Mouse (Mus musculus): ENCODE measurements around the gene Olfr316. TPM values are rescaled to one million over a fixed set of nuclear protein-coding genes. Genes with fewer than 3 reads are reported as not detected.

Olfr316 gene
- total and polyA plus RNA-seq, 2 experiments from 2014 or later: not detected

DNA sequence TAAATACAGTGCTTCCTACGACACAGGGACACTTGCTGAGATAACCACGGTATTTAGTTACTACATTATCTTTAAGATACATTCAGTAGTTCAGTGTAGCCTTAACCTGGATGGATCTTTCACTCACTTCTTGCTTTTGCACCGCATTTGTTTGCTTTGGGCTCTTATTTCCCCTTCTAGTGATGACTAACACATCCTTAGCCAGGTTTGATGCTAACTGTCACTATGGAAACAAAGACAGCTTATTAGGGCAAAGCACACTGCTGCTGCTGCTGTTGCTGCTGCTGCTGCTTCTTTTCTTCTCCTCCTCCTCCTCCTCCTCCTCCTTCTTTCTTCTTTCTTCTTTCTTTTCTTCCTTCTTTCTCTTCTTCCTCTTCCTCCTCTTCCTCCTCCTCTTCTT is 37.0 kb downstream of the Olfr316 start:
- no peak overlapping the region for H3K27ac ChIP-seq
- peak; percentile 7 for DNase-seq (ENCODE audit: low spot score)
- no peak overlapping the region for H3K9ac ChIP-seq (replicated peaks; ENCODE audit: low read length)
- H3K36me3 ChIP-seq (ENCODE audit: insufficient read depth, low read length): no peaks in the 10 kb centered on the region
- 27% methylated on average over 3 of the region's 3 CpGs for WGBS
- H3K27me3 ChIP-seq (ENCODE audit: insufficient read depth, low read length): no peaks in the 10 kb centered on the region
- H3K4me3 ChIP-seq (ENCODE audit: low read length): no peak overlapping the region
- TF ChIP-seq CTCF (IDR thresholded peaks at IDR 0.05; ENCODE audit: low read depth): no peak
- ATAC-seq: no peak
- no peaks in the 10 kb centered on the region for H3K9me3 ChIP-seq (ENCODE audit: low read length)
- no peak overlapping the region for H3K4me2 ChIP-seq (ENCODE audit: low read depth, low read length)
- H3K4me1 ChIP-seq (ENCODE audit: insufficient read depth, low read length): no peaks in the 10 kb centered on the region

DNA sequence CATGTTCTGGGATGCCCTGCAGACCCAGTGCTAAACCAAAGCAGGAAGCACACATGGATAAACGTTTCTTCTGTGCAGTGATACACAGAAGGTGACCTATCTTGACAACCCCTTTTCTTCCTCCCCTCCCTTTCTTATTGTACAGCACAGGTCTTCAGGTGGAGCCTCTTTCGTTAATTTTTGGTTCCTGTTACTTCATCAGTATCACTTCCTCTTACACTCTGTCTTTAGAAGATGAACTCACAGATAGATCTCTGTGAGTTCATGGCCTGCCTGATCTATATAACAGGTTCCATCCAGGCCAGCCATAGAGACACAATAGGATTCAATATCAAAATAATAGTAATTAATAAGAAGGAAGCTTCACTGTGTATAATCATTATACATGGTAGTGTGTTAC is 37.5 kb downstream of the Olfr316 start:
- H3K9me3 ChIP-seq (ENCODE audit: low read length): no peaks in the 10 kb centered on the region
- 59% methylated on average over 2 of the region's 2 CpGs for WGBS
- H3K27me3 ChIP-seq (ENCODE audit: insufficient read depth, low read length): no peaks in the 10 kb centered on the region
- TF ChIP-seq CTCF (IDR thresholded peaks at IDR 0.05; ENCODE audit: low read depth): no peak
- H3K9ac ChIP-seq (replicated peaks; ENCODE audit: low read length): no peak overlapping the region
- DNase-seq (ENCODE audit: low spot score) (no peak), ATAC-seq (no peak)
- H3K4me3 ChIP-seq (ENCODE audit: low read length): no peak overlapping the region
- H3K4me2 ChIP-seq (ENCODE audit: low read depth, low read length): no peak overlapping the region
- H3K27ac ChIP-seq: no peak overlapping the region
- no peaks in the 10 kb centered on the region for H3K36me3 ChIP-seq (ENCODE audit: insufficient read depth, low read length)
- no peaks in the 10 kb centered on the region for H3K4me1 ChIP-seq (ENCODE audit: insufficient read depth, low read length)

DNA sequence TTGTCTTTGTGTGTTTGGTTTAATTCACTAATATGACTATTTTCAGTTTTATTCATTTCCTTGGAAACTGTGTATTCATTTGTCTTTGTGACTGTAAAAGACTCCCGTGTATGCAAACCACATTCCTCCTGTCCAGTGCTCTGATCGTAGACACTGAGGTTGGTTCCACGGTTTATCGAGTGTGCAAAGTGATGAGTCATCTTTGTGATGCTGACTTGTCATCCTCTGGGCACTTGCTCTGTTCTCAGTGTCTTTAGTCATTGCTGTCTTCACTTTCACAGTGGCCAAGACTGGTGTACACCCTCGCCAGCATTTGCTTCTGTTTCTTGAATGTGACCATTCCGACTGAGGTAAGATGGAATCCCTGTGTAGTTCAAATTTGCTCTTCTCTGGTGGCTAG is 38.1 kb downstream of the Olfr316 start:
- TF ChIP-seq CTCF (IDR thresholded peaks at IDR 0.05; ENCODE audit: low read depth): no peak
- H3K4me3 ChIP-seq (ENCODE audit: low read length): no peak overlapping the region

DNA sequence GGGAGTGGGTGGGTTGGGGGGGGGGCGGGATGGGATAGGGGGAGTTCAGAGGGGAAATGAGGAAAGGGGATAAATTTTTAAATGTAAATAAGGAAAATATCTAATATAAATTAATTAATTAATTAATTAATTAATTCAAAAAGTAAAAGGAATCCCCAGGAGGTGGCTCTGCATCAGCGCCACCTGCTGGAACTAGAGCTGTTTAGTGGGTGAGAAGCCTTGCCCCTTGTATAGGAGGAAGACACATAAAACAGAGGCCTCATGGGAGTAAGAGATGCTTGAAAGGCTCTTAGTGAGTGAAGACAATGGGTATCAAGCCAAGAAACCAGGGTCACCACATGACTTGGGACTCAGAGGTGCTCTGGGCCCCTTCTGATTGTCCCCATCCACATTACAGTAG is 43.3 kb downstream of the Olfr316 start:
- Histone ChIP-seq H3K4me1 (ENCODE audit: insufficient read depth, low read length) (no peaks in the 10 kb centered on the region), H3K27me3 (ENCODE audit: insufficient read depth, low read length) (no peaks in the 10 kb centered on the region), H3K4me2 (ENCODE audit: low read depth, low read length) (no peak overlapping the region), H3K9me3 (ENCODE audit: low read length) (no peaks in the 10 kb centered on the region), H3K9ac (replicated peaks; ENCODE audit: low read length) (no peak overlapping the region), H3K36me3 (ENCODE audit: insufficient read depth, low read length) (no peaks in the 10 kb centered on the region), H3K4me3 (ENCODE audit: low read length) (no peak overlapping the region), H3K27ac (no peak overlapping the region)
- no peak for ATAC-seq
- no peak for DNase-seq (ENCODE audit: low spot score)
- WGBS: 97% methylated on average over 2 of the region's 2 CpGs
- no peak for TF ChIP-seq CTCF (IDR thresholded peaks at IDR 0.05; ENCODE audit: low read depth)

More for the DNA sequence above, 38.1 kb downstream of the Olfr316 start:
- H3K9me3 ChIP-seq (ENCODE audit: low read length): no peaks in the 10 kb centered on the region
- H3K4me2 ChIP-seq (ENCODE audit: low read depth, low read length): no peak overlapping the region
- no peaks in the 10 kb centered on the region for H3K27me3 ChIP-seq (ENCODE audit: insufficient read depth, low read length)
- H3K4me1 ChIP-seq (ENCODE audit: insufficient read depth, low read length): no peaks in the 10 kb centered on the region
- no peak for ATAC-seq
- DNase-seq (ENCODE audit: low spot score): no peak
- 82% methylated on average over 6 of the region's 6 CpGs for WGBS
- H3K27ac ChIP-seq: no peak overlapping the region
- H3K36me3 ChIP-seq (ENCODE audit: insufficient read depth, low read length): no peaks in the 10 kb centered on the region
- no peak overlapping the region for H3K9ac ChIP-seq (replicated peaks; ENCODE audit: low read length)

DNA sequence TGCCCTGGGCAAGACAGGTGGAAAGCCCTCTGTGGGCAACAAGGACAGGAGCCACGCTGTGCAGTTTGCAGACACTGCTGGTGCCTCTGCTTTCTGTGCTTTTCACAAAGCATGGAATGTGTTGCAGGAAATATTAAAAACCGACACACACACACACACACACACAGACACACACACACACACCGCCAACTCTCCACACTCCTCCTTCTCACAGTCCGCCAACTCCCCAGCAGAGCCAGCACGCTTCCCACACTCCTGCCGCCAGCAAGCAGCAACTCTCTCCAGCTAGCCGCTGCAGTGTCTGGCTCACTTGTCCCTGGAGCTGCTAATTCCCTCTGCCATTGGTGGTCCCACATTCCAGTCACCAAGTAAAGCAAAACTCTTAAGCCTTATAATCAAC is 44.3 kb downstream of the Olfr316 start:
- H3K36me3 ChIP-seq (ENCODE audit: insufficient read depth, low read length): no peaks in the 10 kb centered on the region
- H3K4me1 ChIP-seq (ENCODE audit: insufficient read depth, low read length): 0 out of 2 replicates have a peak, but pooled peaks cover 6% of the 10 kb centered on the region
- no peak for TF ChIP-seq CTCF (IDR thresholded peaks at IDR 0.05; ENCODE audit: low read depth)
- H3K4me3 ChIP-seq (ENCODE audit: low read length): no peak overlapping the region
- no peak overlapping the region for H3K9ac ChIP-seq (replicated peaks; ENCODE audit: low read length)
- DNase-seq (ENCODE audit: low spot score) (no peak), ATAC-seq (no peak)
- no peak overlapping the region for H3K4me2 ChIP-seq (ENCODE audit: low read depth, low read length)
- 65% methylated on average over 7 of the region's 7 CpGs for WGBS
- no peaks in the 10 kb centered on the region for H3K27me3 ChIP-seq (ENCODE audit: insufficient read depth, low read length)
- no peak overlapping the region for H3K27ac ChIP-seq
- no peaks in the 10 kb centered on the region for H3K9me3 ChIP-seq (ENCODE audit: low read length)

GRCm38 (mm10) chr11:58799747-58800146 is 47.2 kb downstream of the Olfr316 start:
- Histone ChIP-seq H3K4me3 (ENCODE audit: low read length) (no peak overlapping the region), H3K36me3 (ENCODE audit: insufficient read depth, low read length) (no peaks in the 10 kb centered on the region), H3K4me1 (ENCODE audit: insufficient read depth, low read length) (0 out of 2 replicates have a peak, but pooled peaks cover 8% of the 10 kb centered on the region), H3K27me3 (ENCODE audit: insufficient read depth, low read length) (no peaks in the 10 kb centered on the region), H3K4me2 (ENCODE audit: low read depth, low read length) (no peak overlapping the region), H3K27ac (no peak overlapping the region), H3K9ac (replicated peaks; ENCODE audit: low read length) (no peak overlapping the region), H3K9me3 (ENCODE audit: low read length) (no peaks in the 10 kb centered on the region)
- ATAC-seq: no peak
- no peak for TF ChIP-seq CTCF (IDR thresholded peaks at IDR 0.05; ENCODE audit: low read depth)
- WGBS: 78% methylated on average over 5 of the region's 5 CpGs
- DNase-seq (ENCODE audit: low spot score): no peak

DNA sequence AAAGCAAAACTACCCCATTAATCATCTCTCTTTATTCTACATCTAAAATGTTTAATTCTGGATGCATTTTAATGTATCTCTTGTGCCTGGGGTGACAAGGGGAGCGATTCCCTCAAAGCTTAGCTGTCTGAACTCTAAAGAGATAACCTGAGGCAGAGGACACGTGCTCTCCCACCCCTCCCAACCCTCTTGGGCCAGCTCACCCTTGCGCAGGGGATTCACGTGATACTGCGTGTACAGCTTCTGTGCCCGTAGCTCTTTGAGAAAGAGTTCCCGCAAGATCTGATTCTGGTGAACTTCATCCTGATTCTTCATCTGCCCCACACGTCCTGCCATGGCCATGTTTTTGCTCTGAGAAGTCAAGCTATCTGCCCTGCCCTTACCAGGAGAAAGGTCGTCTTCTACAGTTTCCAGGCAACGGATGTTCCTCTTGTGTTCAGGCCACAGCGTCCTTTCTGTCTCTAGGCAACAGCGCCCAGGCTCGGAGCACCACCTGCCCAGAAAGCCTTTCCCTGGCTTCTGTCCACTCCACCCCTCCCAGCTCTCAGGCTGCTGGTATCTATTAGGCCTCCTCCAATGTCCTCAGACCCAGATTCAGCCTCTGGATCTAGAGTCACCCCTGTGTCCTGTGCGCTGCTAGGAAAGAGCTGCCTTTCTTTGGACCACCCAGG is 49.2 kb downstream of the Olfr316 start, which contains the start of gene Fam183b:
TSS of gene Fam183b (minus strand) at position 403 of the 671 bp plus-strand sequence.
- peak within 1 kb of the TSS; percentile 33 for H3K4me2 ChIP-seq (ENCODE audit: low read depth, low read length)
- ATAC-seq (peak; percentile 84), DNase-seq (ENCODE audit: low spot score) (peak; percentile 77)
- 22% methylated on average over 14 of the region's 14 CpGs for whole genome bisulfite sequencing
- H3K27me3 ChIP-seq (ENCODE audit: insufficient read depth, low read length): no peaks in the 10 kb centered on the region
- H3K4me1 ChIP-seq (ENCODE audit: insufficient read depth, low read length): 0 out of 2 replicates have a peak, but pooled peaks cover 8% of the 10 kb centered on the region
- no peak within 1 kb of the TSS for H3K4me3 ChIP-seq (ENCODE audit: low read length)
- H3K36me3 ChIP-seq (ENCODE audit: insufficient read depth, low read length): no peaks in the 10 kb centered on the region
- H3K9ac ChIP-seq (replicated peaks; ENCODE audit: low read length): no peak within 1 kb of the TSS
- no peaks in the 10 kb centered on the region for H3K9me3 ChIP-seq (ENCODE audit: low read length)
- no peak within 1 kb of the TSS for H3K27ac ChIP-seq
- no peak for TF ChIP-seq CTCF (IDR thresholded peaks at IDR 0.05; ENCODE audit: low read depth)
